Comparison of ENCODE assay signal across 21 mouse cellular contexts in the genomic region with DNA sequence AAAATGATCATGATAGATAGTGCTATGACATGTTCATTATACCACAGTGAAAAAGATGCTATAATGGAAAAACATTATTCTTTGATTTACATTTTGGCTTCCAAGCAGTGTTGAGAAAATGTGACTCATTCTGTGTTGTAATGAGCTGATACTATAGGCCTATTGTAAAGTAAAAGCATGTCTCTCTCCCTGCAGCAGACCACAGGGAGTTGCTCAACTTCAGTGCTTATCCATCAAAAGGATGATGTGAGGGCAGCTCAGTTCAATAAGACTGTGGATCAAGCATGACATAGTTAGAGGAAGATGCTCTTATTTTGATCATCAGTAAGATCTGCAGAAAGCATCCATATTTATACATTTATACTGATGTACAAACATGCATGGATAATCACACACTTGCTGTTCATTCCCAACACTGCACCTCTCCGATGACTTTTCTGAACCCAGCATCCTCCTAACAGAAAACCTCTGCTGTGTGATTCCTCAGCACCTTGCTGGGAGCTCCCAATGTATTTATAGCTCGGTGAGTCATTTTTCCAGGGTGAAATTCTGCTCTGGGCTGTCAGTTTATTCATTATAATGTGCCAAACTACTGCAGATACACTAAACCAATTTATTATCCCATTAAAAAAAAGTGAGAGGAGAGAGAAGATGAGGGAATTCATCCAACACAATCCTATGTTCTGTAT.
DNase-seq lines count a peak whose midpoint lies in the region; ATAC-seq and TF ChIP-seq lines count a peak whose summit lies in the region.
"Had no signal": no experiment of that assay in that cellular context is flagged by ENCODE, and none has a peak within 500 bp of the region (broad histone marks: within the 10 kb centered on the region; RNA-seq: fewer than 3 reads in every experiment).

No protein-coding gene starts in this region.

- no peak overlapping the region for H3K9ac ChIP-seq in midbrain, embryonic 16.5 days (ENCODE audit: low read depth, low read length)
- no peak overlapping the region for H3K9ac ChIP-seq in midbrain, embryonic 13.5 days (replicated peaks)
- H3K9ac ChIP-seq: forebrain, embryonic 13.5 days; heart, embryonic 15.5 days; liver, embryonic 12.5 days had no signal

- no peak overlapping the region for H3K4me3 ChIP-seq in midbrain, embryonic 16.5 days (ENCODE audit: low read depth, low read length)
- H3K4me3 ChIP-seq in midbrain, embryonic 13.5 days (replicated peaks) = no peak overlapping the region
- H3K4me3 ChIP-seq: forebrain, embryonic 13.5 days; heart, adult 2 months; heart, embryonic 15.5 days; liver, embryonic 12.5 days had no signal

- no peak for TF ChIP-seq CTCF in Patski (IDR thresholded peaks at IDR 0.05)

- H3K27me3 ChIP-seq in midbrain, embryonic 16.5 days (ENCODE audit: control insufficient read depth, insufficient read depth, low read depth, low read length) = no peaks in the 10 kb centered on the region
- no peaks in the 10 kb centered on the region for H3K27me3 ChIP-seq in midbrain, embryonic 13.5 days
- H3K27me3 ChIP-seq in Patski = no peaks in the 10 kb centered on the region
- H3K27me3 ChIP-seq: forebrain, embryonic 13.5 days; heart, embryonic 15.5 days; liver, embryonic 12.5 days had no signal

- peak; percentile 38; the same call in 1 of the 2 replicates for ATAC-seq in frontal cortex, adult (ENCODE audit: low TSS enrichment)
- 0 out of 2 replicates have a peak, but pooled peaks have one; percentile 54 for ATAC-seq in midbrain, embryonic 16.5 days
- ATAC-seq in midbrain, embryonic 13.5 days = no peak
- ATAC-seq in Patski = peak; percentile 65
- no peak for ATAC-seq in megakaryocyte progenitor cell, adult 5-6 weeks (replicated peaks; ENCODE audit: poor library complexity)
- ATAC-seq: forebrain, embryonic 13.5 days; liver, embryonic 12.5 days had no signal

- H3K9me3 ChIP-seq in midbrain, embryonic 16.5 days (replicated peaks; ENCODE audit: control insufficient read depth, low read length, poor library complexity, severe bottlenecking) = no peaks in the 10 kb centered on the region
- no peaks in the 10 kb centered on the region for H3K9me3 ChIP-seq in midbrain, embryonic 13.5 days
- H3K9me3 ChIP-seq: forebrain, embryonic 13.5 days; heart, embryonic 15.5 days; liver, embryonic 12.5 days had no signal

- no peak for DNase-seq in frontal cortex, postnatal 14 days (ENCODE audit: low spot score in 2 of 2)
- DNase-seq in Patski (ENCODE audit: low read depth, low spot score) = peak; percentile 7
- peak; percentile 3 to 21 for DNase-seq in cerebellum, postnatal 36 days
- DNase-seq in layer of hippocampus, postnatal 10 days (ENCODE audit: low spot score in 2 of 2) = no peak
- DNase-seq: adrenal gland, postnatal 14 days; gastrocnemius, postnatal 25 days; heart, adult 2 months; heart, postnatal 4 days; kidney, adult 9 months; kidney, postnatal 4 days; layer of hippocampus, adult 9-11 months; lung, adult 2 months; lung, postnatal 4 days; right cerebral cortex, postnatal 14 days had no signal

- POLR2A ChIA-PET in Patski (lab: Charles Lee) = no interaction called here

- WGBS in midbrain, embryonic 16.5 days = 62% methylated on average over 2 of the region's 2 CpGs
- WGBS in midbrain, embryonic 13.5 days = 68% methylated on average over 2 of the region's 2 CpGs

- in situ Hi-C loops in Patski (cut with MboI; ENCODE audit: low pct_unique_long_range_greater_than_20kb) = no loop called here

- CTCF ChIA-PET in Patski (lab: Charles Lee) = interaction anchor here (1.2 kb wide), 1 partner anchor 14 kb away, joined by 3 read pairs; no protein-coding TSS in a partner anchor

- H3K36me3 ChIP-seq in midbrain, embryonic 16.5 days (ENCODE audit: control insufficient read depth, insufficient read depth, low read length) = no peaks in the 10 kb centered on the region
- H3K36me3 ChIP-seq in midbrain, embryonic 13.5 days = no peaks in the 10 kb centered on the region
- H3K36me3 ChIP-seq: heart, embryonic 15.5 days; liver, embryonic 12.5 days had no signal

- no peaks in the 10 kb centered on the region; the same call in 1 of the 2 replicates for H3K4me1 ChIP-seq in midbrain, embryonic 16.5 days (ENCODE audit: control insufficient read depth, insufficient read depth, low read length)
- H3K4me1 ChIP-seq in midbrain, embryonic 13.5 days (replicated peaks) = no peaks in the 10 kb centered on the region
- H3K4me1 ChIP-seq: forebrain, embryonic 13.5 days; heart, embryonic 15.5 days; liver, embryonic 12.5 days had no signal

- peak overlapping the region; percentile 28; the same call in 1 of the 2 replicates for H3K27ac ChIP-seq in midbrain, embryonic 16.5 days (ENCODE audit: low read length)
- no peak overlapping the region for H3K27ac ChIP-seq in midbrain, embryonic 13.5 days
- H3K27ac ChIP-seq: forebrain, embryonic 13.5 days; heart, adult 2 months; heart, embryonic 15.5 days; liver, embryonic 12.5 days had no signal

- no peak overlapping the region for H3K4me2 ChIP-seq in midbrain, embryonic 16.5 days (ENCODE audit: low read length)
- H3K4me2 ChIP-seq in midbrain, embryonic 13.5 days (replicated peaks) = no peak overlapping the region
- H3K4me2 ChIP-seq: forebrain, embryonic 13.5 days; heart, embryonic 15.5 days; liver, embryonic 12.5 days had no signal

Comparison
In these comparisons a context has a peak if more than half of its experiments do, and no peak if none do; other contexts are left out.
1. ATAC-seq: peak in frontal cortex, adult (single experiment), midbrain, embryonic 16.5 days (single experiment) and Patski (single experiment); none in midbrain, embryonic 13.5 days (single experiment) and megakaryocyte progenitor cell, adult 5-6 weeks (single experiment).
2. DNase-seq: peak in Patski (single experiment) and cerebellum, postnatal 36 days (2 of 2); none in frontal cortex, postnatal 14 days (0 of 2) and layer of hippocampus, postnatal 10 days (0 of 2).